Mouse (Mus musculus): ENCODE results near the gene Fam149a. TPM values are rescaled to one million over a fixed set of nuclear protein-coding genes. Genes with fewer than 3 reads are reported as not detected.

Fam149a gene
- polyA plus RNA-seq, 1 experiment = 27.7 TPM

GRCm38 (mm10) chr8:45305479-45305878 is 76.6 kb downstream of the Fam149a start:
- Histone ChIP-seq H3K4me3 (ENCODE audit: insufficient read depth, low read length) (no peak overlapping the region), H3K27ac (ENCODE audit: insufficient read depth, low read length) (peak overlapping the region; percentile 40; the same call in 1 of the 2 replicates), H3K4me1 (ENCODE audit: control insufficient read depth, insufficient read depth, low read length) (no peaks in the 10 kb centered on the region)
- no peak for TF ChIP-seq CTCF (IDR thresholded peaks at IDR 0.05; ENCODE audit: borderline replicate concordance, insufficient read depth, low read length)
- TF ChIP-seq POLR2A (IDR thresholded peaks at IDR 0.05; ENCODE audit: low read depth, low read length) = no peak

DNA sequence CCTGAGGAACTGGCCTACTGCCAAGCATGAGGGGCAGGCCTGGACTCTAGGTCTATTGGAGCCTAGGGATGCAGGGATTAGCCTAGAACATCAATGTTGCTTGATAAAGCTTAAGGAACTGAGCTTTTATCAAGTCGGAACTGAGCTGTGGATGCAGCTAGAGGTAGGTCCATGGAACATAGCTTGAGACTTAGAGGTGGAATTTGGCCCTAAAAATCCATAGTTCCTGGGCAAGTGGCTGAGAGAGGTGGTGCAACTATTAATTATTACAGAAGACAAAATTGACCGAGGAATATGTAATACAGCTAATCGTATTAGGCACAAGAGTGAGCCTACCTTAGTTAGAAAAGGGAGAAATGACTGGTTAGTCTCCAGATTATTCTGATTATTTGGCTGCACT is 77.7 kb downstream of the Fam149a start:
- Histone ChIP-seq H3K4me1 (ENCODE audit: control insufficient read depth, insufficient read depth, low read length) (no peaks in the 10 kb centered on the region), H3K4me3 (ENCODE audit: insufficient read depth, low read length) (no peak overlapping the region), H3K27ac (ENCODE audit: insufficient read depth, low read length) (no peak overlapping the region)
- TF ChIP-seq CTCF (IDR thresholded peaks at IDR 0.05; ENCODE audit: borderline replicate concordance, insufficient read depth, low read length) (no peak), POLR2A (IDR thresholded peaks at IDR 0.05; ENCODE audit: low read depth, low read length) (no peak)

DNA sequence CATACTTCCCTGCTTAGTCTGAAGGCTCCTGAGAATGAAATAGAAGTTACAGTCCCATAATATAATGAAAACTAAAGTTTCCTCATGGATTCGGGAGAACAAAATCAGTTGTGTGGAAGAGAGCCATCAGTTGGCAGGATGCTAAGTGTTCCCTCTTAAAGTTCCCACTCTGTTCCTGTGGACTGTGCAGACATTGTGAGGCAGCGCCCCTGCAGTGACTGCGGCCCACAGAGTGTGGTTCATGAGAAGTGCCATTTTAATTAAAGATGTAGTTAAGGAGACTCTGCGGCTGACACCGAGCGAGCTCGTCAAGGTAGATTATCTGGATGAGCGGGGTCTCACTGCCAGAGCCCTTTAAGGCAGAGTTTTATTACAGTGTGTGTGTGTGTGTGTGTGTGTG is 79.7 kb downstream of the Fam149a start:
- TF ChIP-seq POLR2A (IDR thresholded peaks at IDR 0.05; ENCODE audit: low read depth, low read length) (no peak), CTCF (IDR thresholded peaks at IDR 0.05; ENCODE audit: borderline replicate concordance, insufficient read depth, low read length) (no peak)
- Histone ChIP-seq H3K4me1 (ENCODE audit: control insufficient read depth, insufficient read depth, low read length) (no peaks in the 10 kb centered on the region), H3K4me3 (ENCODE audit: insufficient read depth, low read length) (no peak overlapping the region), H3K27ac (ENCODE audit: insufficient read depth, low read length) (no peak overlapping the region)

DNA sequence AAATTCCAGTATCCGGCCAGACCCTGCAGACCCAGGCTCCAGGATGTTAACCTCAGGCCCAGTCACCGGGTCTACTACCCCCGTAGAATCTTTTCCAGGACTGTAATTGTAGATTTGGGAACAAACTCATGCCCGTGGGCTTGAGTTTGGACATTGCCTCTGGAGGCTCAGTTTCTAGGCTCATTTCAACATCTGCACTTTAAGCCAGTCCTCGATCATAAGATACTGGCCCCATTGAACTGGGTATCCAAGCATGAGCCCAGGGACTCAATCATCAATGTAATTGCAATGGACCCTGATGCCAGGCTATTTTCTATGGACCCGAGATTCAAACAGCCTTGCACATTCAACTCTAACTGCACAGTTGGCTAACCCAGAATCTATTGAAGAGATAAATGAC is 86.8 kb downstream of the Fam149a start:
- Histone ChIP-seq H3K4me1 (ENCODE audit: control insufficient read depth, insufficient read depth, low read length) (no peaks in the 10 kb centered on the region), H3K4me3 (ENCODE audit: insufficient read depth, low read length) (no peak overlapping the region), H3K27ac (ENCODE audit: insufficient read depth, low read length) (no peak overlapping the region)
- TF ChIP-seq POLR2A (IDR thresholded peaks at IDR 0.05; ENCODE audit: low read depth, low read length) (no peak), CTCF (IDR thresholded peaks at IDR 0.05; ENCODE audit: borderline replicate concordance, insufficient read depth, low read length) (no peak)

GRCm38 (mm10) chr8:45294687-45295086 is 87.4 kb downstream of the Fam149a start, which contains the start of gene Klkb1:
Klkb1 (minus strand) TSS chr8:45294859.
- no peak for TF ChIP-seq CTCF (IDR thresholded peaks at IDR 0.05; ENCODE audit: borderline replicate concordance, insufficient read depth, low read length)
- TF ChIP-seq POLR2A (IDR thresholded peaks at IDR 0.05; ENCODE audit: low read depth, low read length) = no peak
- Histone ChIP-seq H3K4me3 (ENCODE audit: insufficient read depth, low read length) (no peak within 1 kb of the TSS), H3K27ac (ENCODE audit: insufficient read depth, low read length) (no peak within 1 kb of the TSS), H3K4me1 (ENCODE audit: control insufficient read depth, insufficient read depth, low read length) (no peaks in the 10 kb centered on the region)

DNA sequence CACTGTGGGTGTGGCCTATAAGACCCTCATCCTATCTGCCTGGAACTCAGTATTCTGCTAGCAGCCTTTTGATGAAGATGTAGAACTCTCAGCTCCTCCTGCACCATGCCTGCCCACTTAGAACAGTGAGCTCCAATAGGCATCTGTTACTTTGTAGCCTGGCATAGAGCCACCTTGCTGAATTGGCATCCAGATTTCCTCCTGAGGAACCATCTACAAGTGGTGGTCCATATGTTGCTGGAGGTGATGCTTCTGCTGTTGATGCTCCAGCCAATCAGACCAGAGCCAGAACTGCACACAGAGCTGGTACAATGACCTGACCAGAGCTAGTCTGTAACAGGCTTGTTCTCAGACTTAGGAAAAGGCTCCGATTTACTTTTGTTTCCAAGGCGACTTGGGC is 90.3 kb downstream of the Fam149a start:
- Histone ChIP-seq H3K27ac (ENCODE audit: insufficient read depth, low read length) (no peak overlapping the region), H3K4me1 (ENCODE audit: control insufficient read depth, insufficient read depth, low read length) (no peaks in the 10 kb centered on the region), H3K4me3 (ENCODE audit: insufficient read depth, low read length) (no peak overlapping the region)
- TF ChIP-seq CTCF (IDR thresholded peaks at IDR 0.05; ENCODE audit: borderline replicate concordance, insufficient read depth, low read length) (no peak), POLR2A (IDR thresholded peaks at IDR 0.05; ENCODE audit: low read depth, low read length) (no peak)

Other genes starting within 250 kb of the Fam149a start
- gene F11, start 120.3 kb downstream of the Fam149a start, polyA plus RNA-seq (2011; ENCODE audit: insufficient read length, low read depth, missing spikeins) = not detected in 2 replicates
- gene Klkb1, start 87.4 kb downstream of the Fam149a start, polyA plus RNA-seq (2011; ENCODE audit: insufficient read length, low read depth, missing spikeins) = 0.18 and 0.26 TPM in 2 replicates
- gene Gm45753, start 73.8 kb downstream of the Fam149a start, polyA plus RNA-seq (2011; ENCODE audit: insufficient read length, low read depth, missing spikeins) = not detected in 2 replicates
- 7.1 and 7.4 TPM in 2 replicates for gene Cyp4v3, start 49.1 kb downstream of the Fam149a start, polyA plus RNA-seq (2011; ENCODE audit: insufficient read length, low read depth, missing spikeins)
- gene Tlr3, start 28.8 kb upstream of the Fam149a start, polyA plus RNA-seq (2011; ENCODE audit: insufficient read length, low read depth, missing spikeins) = 5.4 and 6.7 TPM in 2 replicates
- gene Sorbs2, start 125.5 kb upstream of the Fam149a start, polyA plus RNA-seq (2011; ENCODE audit: insufficient read length, low read depth, missing spikeins) = 18.0 and 28.5 TPM in 2 replicates